Mouse (Mus musculus) intestine, embryonic 14.5 days (tissue): ENCODE results near the gene Cldn5. TPM values are rescaled to one million over a fixed set of nuclear protein-coding genes. Genes with fewer than 3 reads are reported as not detected.

Experiments used
- ATAC-seq: fragments of 200-750 bp; cut with Nextera tagmentation; replicated peaks from 2 replicates; pipeline ENCODE4 v1.8.0; 2017; ENCODE audit warnings: low read depth, moderate number of reproducible peaks, moderate TSS enrichment, moderate library complexity; ENCODE audit not compliant: low FRiP score, low TSS enrichment
- DNase-seq: peaks from one replicate; pipeline ENCODE4 v3.0.0-alpha.2; 2018; ENCODE audit warnings: low spot score
- H3K27ac ChIP-seq: fragments of 300-500 bp; sonication (generic); 2 replicates; pipeline ENCODE4 v1.5.1; 2014; ENCODE audit warnings: low read depth, mild to moderate bottlenecking, control low read depth
- H3K27me3 ChIP-seq: fragments of 300-500 bp; sonication (generic); replicated peaks from 2 replicates; pipeline ENCODE4 v1.6.1; 2014; ENCODE audit warnings: low read length, control low read depth; ENCODE audit not compliant: control insufficient read depth, insufficient read depth
- H3K36me3 ChIP-seq: fragments of 300-500 bp; sonication (generic); 2 replicates; pipeline ENCODE4 v1.6.1; 2014; ENCODE audit warnings: low read length, control low read depth; ENCODE audit not compliant: control insufficient read depth, insufficient read depth
- H3K4me1 ChIP-seq: fragments of 300-500 bp; sonication (generic); replicated peaks from 2 replicates; pipeline ENCODE4 v1.6.1; 2014; ENCODE audit warnings: low read length, control low read depth, mixed read lengths; ENCODE audit not compliant: control insufficient read depth, insufficient read depth
- H3K4me2 ChIP-seq: fragments of 300-500 bp; sonication (generic); 2 replicates; pipeline ENCODE4 v1.6.1; 2014; ENCODE audit warnings: low read length
- H3K4me3 ChIP-seq: fragments of 300-500 bp; sonication (generic); 2 replicates; pipeline ENCODE4 v1.5.1; 2014; ENCODE audit warnings: low read depth, low read length, control low read depth, mixed read lengths
- H3K9ac ChIP-seq: fragments of 300-500 bp; sonication (generic); 2 replicates; pipeline ENCODE4 v1.6.1; 2014; ENCODE audit warnings: mild to moderate bottlenecking, low read length
- H3K9me3 ChIP-seq: fragments of 300-500 bp; sonication (generic); 2 replicates; pipeline ENCODE4 v1.6.1; 2016; ENCODE audit warnings: low read length, control low read depth; ENCODE audit not compliant: control insufficient read depth
- WGBS: fragments of 180-500 bp; shearing (Covaris S2); extraction: QIAGEN DNeasy Blood & Tissue Kit; methylation state at CpG from one replicate; pipeline ENCODE4 v1.1.7; 2014; 5-methylcytosine and 5-hydroxymethylcytosine counted together
- polyA plus RNA-seq: library from polyadenylated mRNA; unstranded; fragments of >200 nt; fragmentation: Nextera tagmentation; extraction: Ambion mirVana; gene quantifications from 2 replicates; pipeline ENCODE4 v1.2.1, GENCODE M21; 2014

The Cldn5 gene
- polyA plus RNA-seq, 1 experiment from 2014 or later: 21.9 TPM

GRCm38 (mm10) chr16:18778461-18778860 is 1.8 kb downstream of the Cldn5 start:
- no peaks in the 10 kb centered on the region for H3K9me3 ChIP-seq
- DNase-seq: no peak
- peaks cover 20% of the 10 kb centered on the region for H3K36me3 ChIP-seq
- peak overlapping the region; percentile 62 for H3K4me2 ChIP-seq
- H3K27ac ChIP-seq: no peak overlapping the region
- ATAC-seq: no peak
- peak overlapping the region; percentile 35; the same call in 1 of the 2 replicates for H3K4me3 ChIP-seq
- 70% methylated on average over 2 of the region's 2 CpGs for WGBS
- no peaks in the 10 kb centered on the region for H3K4me1 ChIP-seq
- H3K27me3 ChIP-seq: peaks cover 43% of the 10 kb centered on the region
- H3K9ac ChIP-seq: no peak overlapping the region

DNA sequence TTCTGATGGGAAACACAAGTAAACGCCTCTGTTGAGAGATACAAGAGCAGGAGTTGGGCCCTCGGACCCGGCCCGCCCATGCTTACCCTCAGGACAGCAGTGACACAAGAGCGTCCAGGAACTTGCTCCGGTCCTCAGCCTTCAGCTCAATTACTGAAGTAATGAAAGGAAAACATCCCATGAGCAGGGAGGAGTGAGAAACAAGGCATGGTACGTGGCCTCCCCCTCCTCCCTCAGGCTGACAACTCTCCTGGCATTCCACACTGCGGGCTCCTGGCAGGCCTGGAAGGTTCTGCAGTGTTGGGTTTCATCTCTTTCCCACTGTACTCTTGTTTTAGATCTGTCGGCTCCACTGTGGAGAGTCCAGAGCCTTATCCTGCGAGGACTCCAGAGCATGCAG is 5.2 kb downstream of the Cldn5 start:
- peaks cover 48% of the 10 kb centered on the region for H3K36me3 ChIP-seq
- peaks cover 28% of the 10 kb centered on the region for H3K27me3 ChIP-seq
- H3K4me3 ChIP-seq: no peak overlapping the region
- H3K4me2 ChIP-seq: no peak overlapping the region
- H3K9ac ChIP-seq: no peak overlapping the region
- ATAC-seq (no peak), DNase-seq (no peak)
- H3K9me3 ChIP-seq: no peaks in the 10 kb centered on the region
- no peaks in the 10 kb centered on the region for H3K4me1 ChIP-seq
- H3K27ac ChIP-seq: no peak overlapping the region
- 93% methylated on average over 10 of the region's 10 CpGs for WGBS

- no peak overlapping the region for H3K4me2 ChIP-seq
- H3K36me3 ChIP-seq: peaks cover 71% of the 10 kb centered on the region
Observed at GRCm38 (mm10) chr16:18785025-18785424, 8.4 kb downstream of the Cldn5 start.

DNA sequence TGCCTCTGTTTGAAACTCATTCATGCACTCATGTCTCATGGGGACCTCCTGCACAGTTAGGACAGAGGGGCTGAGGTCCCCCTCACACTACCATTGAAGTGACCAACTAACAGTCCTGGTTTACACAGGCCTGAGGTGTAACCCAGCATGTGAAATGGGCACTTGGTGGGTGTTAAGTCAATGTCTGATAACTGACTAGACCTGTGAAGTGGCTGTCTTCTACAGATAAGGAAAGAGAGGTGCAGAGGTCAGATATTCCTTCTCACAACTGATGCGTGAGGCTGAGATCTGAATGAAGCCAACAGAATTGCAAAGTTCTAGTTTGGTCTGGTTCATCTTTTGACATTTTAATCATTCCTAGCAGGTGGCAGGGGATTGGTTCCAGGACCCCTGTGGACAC is 8.8 kb downstream of the Cldn5 start:
- DNase-seq: no peak
- Histone ChIP-seq H3K27ac (no peak overlapping the region), H3K4me2 (no peak overlapping the region), H3K27me3 (no peaks in the 10 kb centered on the region), H3K9me3 (no peaks in the 10 kb centered on the region), H3K4me3 (no peak overlapping the region), H3K9ac (no peak overlapping the region), H3K4me1 (no peaks in the 10 kb centered on the region), H3K36me3 (peaks cover 73% of the 10 kb centered on the region)
- 88% methylated on average over 1 of the region's 1 CpGs for WGBS
- no peak for ATAC-seq

More at GRCm38 (mm10) chr16:18785025-18785424, 8.4 kb downstream of the Cldn5 start:
- no peaks in the 10 kb centered on the region for H3K27me3 ChIP-seq
- H3K4me1 ChIP-seq: no peaks in the 10 kb centered on the region
- DNase-seq: no peak
- no peak overlapping the region for H3K9ac ChIP-seq
- no peak for ATAC-seq
- WGBS: 95% methylated on average over 7 of the region's 7 CpGs
- no peak overlapping the region for H3K4me3 ChIP-seq
- no peaks in the 10 kb centered on the region for H3K9me3 ChIP-seq
- no peak overlapping the region for H3K27ac ChIP-seq

DNA sequence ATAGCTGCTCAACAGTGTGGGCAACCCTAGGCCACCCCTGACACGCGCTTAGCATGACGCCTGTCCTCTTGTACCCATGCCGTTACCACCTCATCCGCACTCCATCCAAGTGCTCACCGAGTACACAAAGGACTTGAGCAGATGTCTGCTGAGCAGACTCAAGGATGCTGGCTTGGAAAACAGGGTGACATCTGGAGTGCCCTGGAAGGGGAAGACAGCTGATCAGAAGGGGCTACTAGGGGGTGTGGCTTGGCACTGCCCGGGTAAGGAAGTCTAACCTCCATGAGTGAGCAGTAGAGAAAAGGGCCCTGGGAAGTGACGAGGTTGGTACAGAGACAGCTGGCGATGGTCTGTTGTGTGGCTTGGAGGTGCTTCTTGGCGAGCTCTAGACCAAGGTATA is 10.0 kb downstream of the Cldn5 start:
- H3K4me2 ChIP-seq: no peak overlapping the region
- no peak overlapping the region for H3K27ac ChIP-seq
- no peaks in the 10 kb centered on the region for H3K27me3 ChIP-seq
- DNase-seq (no peak), ATAC-seq (0 out of 2 replicates have a peak, but pooled peaks have one; percentile 19)
- H3K4me1 ChIP-seq: no peaks in the 10 kb centered on the region
- H3K9ac ChIP-seq: no peak overlapping the region
- H3K4me3 ChIP-seq: no peak overlapping the region
- H3K9me3 ChIP-seq: no peaks in the 10 kb centered on the region
- H3K36me3 ChIP-seq: peaks cover 76% of the 10 kb centered on the region
- WGBS: 96% methylated on average over 10 of the region's 10 CpGs

- peaks cover 81% of the 10 kb centered on the region for H3K36me3 ChIP-seq
- H3K27ac ChIP-seq: no peak overlapping the region
- H3K27me3 ChIP-seq: no peaks in the 10 kb centered on the region
- H3K4me3 ChIP-seq: no peak overlapping the region
- H3K9ac ChIP-seq: no peak overlapping the region
- WGBS: 91% methylated on average over 10 of the region's 10 CpGs
- no peaks in the 10 kb centered on the region for H3K4me1 ChIP-seq
- H3K4me2 ChIP-seq: no peak overlapping the region
- DNase-seq (no peak), ATAC-seq (no peak)
- no peaks in the 10 kb centered on the region for H3K9me3 ChIP-seq
Observed at GRCm38 (mm10) chr16:18788627-18789406, 12.2 kb downstream of the Cldn5 start.

DNA sequence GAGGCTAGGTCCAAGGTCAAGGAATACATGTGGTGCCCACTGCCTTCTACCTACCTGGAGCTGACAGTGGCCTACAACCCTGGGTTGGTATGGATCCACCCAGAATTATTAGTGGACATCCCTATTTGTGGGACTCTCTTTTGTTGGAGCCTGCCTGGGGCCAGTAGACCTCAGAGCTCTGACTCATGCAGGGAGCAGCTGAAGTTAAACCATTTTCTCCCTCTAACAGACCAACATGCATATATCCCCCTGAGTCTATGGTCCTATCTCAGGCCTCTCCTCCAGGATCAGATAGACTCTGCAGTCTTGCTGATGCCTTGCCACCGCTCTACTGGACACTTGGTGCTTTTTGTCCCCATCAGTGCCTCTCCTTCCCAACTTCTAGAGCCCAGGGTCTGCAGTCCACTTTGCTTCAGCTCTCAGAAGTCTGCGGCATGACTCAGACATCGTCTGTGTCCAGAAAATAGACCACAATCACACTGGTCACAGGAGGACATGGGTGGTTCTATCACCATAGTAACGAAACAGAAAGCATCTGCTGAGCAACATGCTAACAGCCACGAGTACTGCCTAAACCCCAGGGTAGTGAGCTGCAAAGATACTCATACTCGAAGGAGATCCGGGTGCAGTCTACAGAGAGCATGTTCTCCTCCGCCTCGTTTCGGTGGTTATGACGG is 18.7 kb downstream of the Cldn5 start:
- no peak overlapping the region for H3K4me3 ChIP-seq
- 91% methylated on average over 11 of the region's 11 CpGs for WGBS
- DNase-seq (no peak), ATAC-seq (no peak)
- H3K27ac ChIP-seq: no peak overlapping the region
- H3K4me1 ChIP-seq: no peaks in the 10 kb centered on the region
- no peaks in the 10 kb centered on the region for H3K9me3 ChIP-seq
- peaks cover 87% of the 10 kb centered on the region for H3K36me3 ChIP-seq
- no peaks in the 10 kb centered on the region for H3K27me3 ChIP-seq
- no peak overlapping the region for H3K9ac ChIP-seq
- no peak overlapping the region for H3K4me2 ChIP-seq

GRCm38 (mm10) chr16:18796645-18797044 is 20.0 kb downstream of the Cldn5 start:
- H3K36me3 ChIP-seq: peaks cover 87% of the 10 kb centered on the region
- DNase-seq (no peak), ATAC-seq (no peak)
- H3K4me1 ChIP-seq: no peaks in the 10 kb centered on the region
- H3K27ac ChIP-seq: no peak overlapping the region
- no peak overlapping the region for H3K4me2 ChIP-seq
- WGBS: 91% methylated on average over 7 of the region's 7 CpGs
- no peaks in the 10 kb centered on the region for H3K9me3 ChIP-seq
- no peaks in the 10 kb centered on the region for H3K27me3 ChIP-seq
- no peak overlapping the region for H3K9ac ChIP-seq
- H3K4me3 ChIP-seq: no peak overlapping the region
